Mouse (Mus musculus) ovary, adult 10 weeks (tissue): ENCODE measurements around the gene Mrpl36. TPM values are rescaled to one million over a fixed set of nuclear protein-coding genes. Genes with fewer than 3 reads are reported as not detected.

Experiments used
- polyA plus RNA-seq: library from polyadenylated mRNA; stranded (reverse); fragments of 350-450 nt; fragmentation: Illumina TruSeq; extraction: RNeasy Lipid Tissue Mini Kit (QIAGEN cat#74804); gene quantifications from one replicate; pipeline ENCODE4 v1.2.3, GENCODE M21; 2014

The Mrpl36 gene
- polyA plus RNA-seq = 76.8 TPM

DNA sequence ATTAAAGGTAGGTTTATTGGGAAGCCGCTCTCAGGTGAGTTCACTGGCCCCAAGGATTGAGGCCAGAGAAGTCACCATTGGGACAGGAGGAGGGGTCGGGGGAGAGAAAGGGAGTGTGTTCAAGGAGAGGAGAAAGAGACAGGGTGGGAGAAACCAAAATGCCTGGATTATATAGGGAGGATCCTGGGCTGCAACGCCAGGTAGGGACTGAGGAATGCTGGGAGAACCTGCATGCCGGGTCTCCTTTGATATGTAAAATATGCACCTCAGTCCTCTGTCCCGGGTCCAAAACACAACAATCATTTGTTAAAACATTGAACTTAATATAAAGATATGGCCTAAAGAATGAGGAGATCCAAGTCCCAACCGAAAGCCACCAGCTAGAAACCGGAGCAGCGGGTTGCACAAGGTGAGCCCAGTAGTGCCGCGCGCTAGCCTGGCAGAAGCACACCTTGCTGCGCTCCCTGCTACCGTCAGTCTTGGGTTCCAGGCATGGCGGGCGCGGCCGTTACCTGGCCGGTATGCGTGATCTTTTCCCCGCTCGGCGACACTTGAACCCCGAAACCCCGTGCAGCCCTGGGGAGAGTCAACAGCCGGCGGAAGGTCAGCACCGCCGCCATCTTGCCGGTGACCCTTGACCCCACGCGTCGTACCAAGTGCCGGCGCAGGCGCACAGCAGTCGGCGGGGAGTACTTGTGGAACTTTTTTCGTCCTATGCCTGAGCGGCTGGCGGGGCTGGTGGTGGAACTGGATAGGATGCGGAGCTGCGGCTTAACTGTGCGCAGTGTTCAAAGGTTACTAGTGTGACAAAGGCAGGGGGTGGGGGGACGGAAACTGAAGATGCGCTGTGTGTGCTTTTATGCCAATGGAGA lies at the start of gene Mrpl36, which contains the start of gene Ndufs6:
Mrpl36 (plus strand) TSS at position 687 of the 872 bp plus-strand sequence.
Ndufs6 (minus strand) TSS at position 716 of the 872 bp plus-strand sequence.

Other genes with a start within 250 kb of the Mrpl36 start
- not detected for gene Irx4, start 68.0 kb upstream of the Mrpl36 start, polyA plus RNA-seq
- 30.0 TPM for gene Ndufs6, start within 50 bp of the Mrpl36 start, polyA plus RNA-seq
- gene Lpcat1, start 138.7 kb downstream of the Mrpl36 start, polyA plus RNA-seq = 10.4 TPM
- not detected for gene Slc6a3, start 208.2 kb downstream of the Mrpl36 start, polyA plus RNA-seq